Mouse (Mus musculus): ENCODE results near the gene Bhlha15. TPM values are rescaled to one million over a fixed set of nuclear protein-coding genes. Genes with fewer than 3 reads are reported as not detected.

Bhlha15 gene
- polyA plus RNA-seq (2014; fragmentation: Nextera tagmentation; extraction: Ambion mirVana): 0.28 TPM in 1 of 2 replicates, not detected in the other

DNA sequence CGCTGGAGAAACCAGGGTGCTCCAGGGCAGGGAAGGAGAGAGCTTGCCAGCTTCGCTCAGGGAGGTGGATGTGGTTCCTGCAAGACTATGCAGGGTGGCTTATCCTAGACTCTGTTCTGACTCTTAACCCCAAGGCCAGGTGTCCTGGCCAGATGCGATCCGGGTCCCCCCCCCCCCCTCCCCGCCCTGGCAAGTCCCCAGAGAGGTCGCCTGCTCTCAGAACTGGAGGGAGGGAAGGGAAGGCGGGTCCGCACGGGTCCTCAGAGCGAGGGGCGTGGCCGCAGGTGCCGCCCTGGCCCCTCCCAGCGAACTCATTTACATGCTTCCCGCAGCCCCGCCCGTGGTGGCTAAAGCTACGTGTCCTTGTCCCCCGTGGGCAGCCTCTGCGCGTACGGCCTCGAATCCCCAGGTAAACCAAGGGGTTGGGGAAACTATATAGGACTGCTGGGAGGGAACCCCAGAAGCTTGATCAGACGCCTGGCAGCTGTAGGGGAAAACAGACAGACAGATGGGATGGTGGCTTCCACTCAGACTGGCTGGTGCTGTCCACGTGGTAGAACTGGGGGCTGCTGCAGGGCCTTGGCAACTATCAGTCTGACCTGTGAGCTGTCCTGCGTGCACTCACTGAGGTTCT is at the start of gene Bhlha15:
Gene Bhlha15, plus strand, starts transcription at position 337 of the 634 bp plus-strand sequence.
- Histone ChIP-seq H3K27me3 (ENCODE audit: control insufficient read depth, insufficient read depth, low read length) (no peaks in the 10 kb centered on the region), H3K9ac (ENCODE audit: low read depth, low read length) (no peak within 1 kb of the TSS), H3K4me1 (ENCODE audit: control insufficient read depth, insufficient read depth, low read length) (peaks cover 6% of the 10 kb centered on the region; the same call in 1 of the 2 replicates), H3K4me2 (replicated peaks; ENCODE audit: low read depth, low read length) (peak within 1 kb of the TSS; percentile 59), H3K27ac (ENCODE audit: low read depth, low read length) (no peak within 1 kb of the TSS), H3K36me3 (ENCODE audit: control insufficient read depth, insufficient read depth, low read length) (peaks cover 2% of the 10 kb centered on the region; the same call in 1 of the 2 replicates), H3K4me3 (ENCODE audit: low read length) (peak within 1 kb of the TSS; percentile 27), H3K9me3 (ENCODE audit: control insufficient read depth, low read length) (no peaks in the 10 kb centered on the region)
- WGBS: 2% methylated on average over 23 of the region's 26 CpGs
- ATAC-seq (ENCODE audit: low FRiP score, low TSS enrichment): peak; percentile 69

DNA sequence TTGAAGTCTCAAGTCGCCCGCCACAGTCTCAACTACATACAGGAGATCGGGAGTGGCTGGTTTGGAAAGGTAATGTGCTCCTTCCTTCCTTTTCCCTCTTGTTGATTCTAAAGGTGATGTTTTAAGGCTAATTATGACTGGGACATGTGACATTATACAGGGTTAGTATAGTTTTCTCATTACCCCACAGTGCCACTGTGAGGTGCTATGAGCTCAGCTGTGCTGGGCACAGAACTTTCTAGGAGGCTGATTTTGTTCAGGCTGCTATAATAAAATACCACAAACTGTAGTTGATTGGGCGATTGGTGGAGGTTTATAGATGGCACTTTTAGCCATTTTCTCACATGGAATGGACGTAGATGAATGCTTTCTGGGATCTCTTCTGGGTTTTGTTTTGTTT is 46.6 kb upstream of the Bhlha15 start:
- Histone ChIP-seq H3K4me1 (ENCODE audit: control insufficient read depth, insufficient read depth, low read length) (no peaks in the 10 kb centered on the region), H3K9ac (ENCODE audit: low read depth, low read length) (no peak overlapping the region), H3K27ac (ENCODE audit: low read depth, low read length) (no peak overlapping the region), H3K9me3 (ENCODE audit: control insufficient read depth, low read length) (no peaks in the 10 kb centered on the region), H3K4me3 (ENCODE audit: low read length) (no peak overlapping the region), H3K27me3 (ENCODE audit: control insufficient read depth, insufficient read depth, low read length) (no peaks in the 10 kb centered on the region), H3K36me3 (ENCODE audit: control insufficient read depth, insufficient read depth, low read length) (peaks cover 19% of the 10 kb centered on the region), H3K4me2 (replicated peaks; ENCODE audit: low read depth, low read length) (no peak overlapping the region)
- no peak for ATAC-seq (ENCODE audit: low FRiP score, low TSS enrichment)
- WGBS: 95% methylated on average over 5 of the region's 5 CpGs

DNA sequence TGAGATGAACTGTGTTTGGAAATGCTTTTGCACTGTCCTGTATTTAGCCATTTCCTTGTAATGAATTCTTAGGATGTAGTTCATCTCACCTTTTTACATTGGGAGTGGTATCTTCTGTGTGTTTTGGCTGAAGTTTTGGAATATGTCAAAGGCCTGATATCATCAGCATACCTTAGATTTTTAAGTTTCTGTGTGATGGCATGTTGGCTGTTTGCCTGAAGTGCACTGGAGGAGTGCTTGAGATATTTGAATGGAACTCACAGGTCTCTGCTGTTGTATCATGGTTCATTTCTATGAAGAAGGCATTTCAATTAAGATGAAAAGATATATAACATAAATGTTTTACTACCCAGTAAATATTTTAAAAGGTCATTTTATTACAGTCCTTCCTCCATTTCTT is 43.2 kb upstream of the Bhlha15 start:
- H3K4me1 ChIP-seq (ENCODE audit: control insufficient read depth, insufficient read depth, low read length): no peaks in the 10 kb centered on the region
- no peaks in the 10 kb centered on the region for H3K9me3 ChIP-seq (ENCODE audit: control insufficient read depth, low read length)
- H3K27ac ChIP-seq (ENCODE audit: low read depth, low read length): no peak overlapping the region
- H3K4me2 ChIP-seq (replicated peaks; ENCODE audit: low read depth, low read length): no peak overlapping the region
- H3K27me3 ChIP-seq (ENCODE audit: control insufficient read depth, insufficient read depth, low read length): no peaks in the 10 kb centered on the region
- no peak overlapping the region for H3K9ac ChIP-seq (ENCODE audit: low read depth, low read length)
- H3K4me3 ChIP-seq (ENCODE audit: low read length): no peak overlapping the region
- no peak for ATAC-seq (ENCODE audit: low FRiP score, low TSS enrichment)
- H3K36me3 ChIP-seq (ENCODE audit: control insufficient read depth, insufficient read depth, low read length): peaks cover 45% of the 10 kb centered on the region

DNA sequence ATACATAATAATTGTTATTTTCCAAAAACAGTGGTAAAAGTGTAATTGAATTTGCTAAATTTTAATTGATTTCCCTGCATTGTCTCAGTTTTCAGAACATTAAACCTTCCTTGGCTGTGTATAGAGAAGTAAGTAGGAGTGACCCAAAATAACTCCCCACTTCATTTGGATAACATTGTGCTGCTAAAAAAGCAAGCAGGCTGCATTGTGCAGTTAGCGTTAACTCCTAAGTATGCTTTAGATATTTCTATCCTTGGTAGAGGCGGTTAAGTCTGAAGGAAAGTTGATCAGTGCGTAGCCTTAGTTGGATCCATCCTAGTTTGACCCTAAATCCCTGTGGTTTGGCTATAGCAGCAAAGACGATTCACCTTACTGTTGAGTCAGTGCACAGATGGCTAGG is 40.6 kb upstream of the Bhlha15 start:
- Histone ChIP-seq H3K9me3 (ENCODE audit: control insufficient read depth, low read length) (no peaks in the 10 kb centered on the region), H3K4me3 (ENCODE audit: low read length) (no peak overlapping the region), H3K27ac (ENCODE audit: low read depth, low read length) (no peak overlapping the region), H3K4me1 (ENCODE audit: control insufficient read depth, insufficient read depth, low read length) (no peaks in the 10 kb centered on the region), H3K9ac (ENCODE audit: low read depth, low read length) (no peak overlapping the region), H3K27me3 (ENCODE audit: control insufficient read depth, insufficient read depth, low read length) (no peaks in the 10 kb centered on the region), H3K4me2 (replicated peaks; ENCODE audit: low read depth, low read length) (no peak overlapping the region), H3K36me3 (ENCODE audit: control insufficient read depth, insufficient read depth, low read length) (peaks cover 46% of the 10 kb centered on the region)
- WGBS: 94% methylated on average over 4 of the region's 4 CpGs
- no peak for ATAC-seq (ENCODE audit: low FRiP score, low TSS enrichment)

DNA sequence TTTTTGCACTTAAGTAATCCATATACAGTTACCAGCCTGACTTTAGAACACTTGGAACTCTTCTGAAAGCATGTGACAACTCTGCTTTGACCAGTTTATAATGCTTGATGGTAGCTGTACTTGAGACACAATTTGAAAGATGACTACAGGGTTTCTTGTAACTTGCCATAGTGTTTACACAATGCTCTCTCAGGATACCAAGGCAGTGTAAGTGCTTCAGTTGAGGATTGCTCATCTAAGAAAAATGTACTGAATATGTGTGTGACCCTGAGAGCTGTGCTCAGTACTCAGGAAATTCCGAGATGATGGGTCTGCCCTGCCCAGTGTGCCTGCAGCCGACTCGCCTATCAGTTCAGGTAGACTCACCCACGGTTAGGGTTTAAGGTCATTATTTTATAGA is 38.8 kb upstream of the Bhlha15 start:
- no peaks in the 10 kb centered on the region for H3K9me3 ChIP-seq (ENCODE audit: control insufficient read depth, low read length)
- no peaks in the 10 kb centered on the region for H3K4me1 ChIP-seq (ENCODE audit: control insufficient read depth, insufficient read depth, low read length)
- H3K27me3 ChIP-seq (ENCODE audit: control insufficient read depth, insufficient read depth, low read length): no peaks in the 10 kb centered on the region
- H3K27ac ChIP-seq (ENCODE audit: low read depth, low read length): no peak overlapping the region
- H3K4me3 ChIP-seq (ENCODE audit: low read length): no peak overlapping the region
- no peak overlapping the region for H3K4me2 ChIP-seq (replicated peaks; ENCODE audit: low read depth, low read length)
- no peak for ATAC-seq (ENCODE audit: low FRiP score, low TSS enrichment)
- WGBS: 83% methylated on average over 4 of the region's 4 CpGs
- no peak overlapping the region for H3K9ac ChIP-seq (ENCODE audit: low read depth, low read length)
- H3K36me3 ChIP-seq (ENCODE audit: control insufficient read depth, insufficient read depth, low read length): peaks cover 46% of the 10 kb centered on the region

DNA sequence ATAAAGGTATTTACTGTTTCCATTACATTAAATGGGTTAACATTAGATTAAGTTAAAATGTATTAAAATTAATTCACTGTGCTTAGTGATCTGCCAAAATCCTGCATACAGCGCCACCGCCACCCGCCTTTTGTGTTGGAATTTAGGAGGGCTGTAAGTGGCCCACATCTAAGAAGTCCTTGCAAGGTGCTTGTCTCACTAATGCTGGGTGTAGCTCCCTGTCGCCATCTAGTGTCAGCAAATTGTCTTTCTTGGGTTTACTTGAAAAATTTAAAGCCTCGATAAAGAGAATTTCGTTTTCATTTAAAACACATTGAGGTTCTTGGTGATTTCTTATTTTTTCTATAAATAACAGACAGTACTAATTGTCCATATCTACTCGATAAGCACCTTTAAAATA is 35.6 kb upstream of the Bhlha15 start:
- Histone ChIP-seq H3K4me1 (ENCODE audit: control insufficient read depth, insufficient read depth, low read length) (no peaks in the 10 kb centered on the region), H3K36me3 (ENCODE audit: control insufficient read depth, insufficient read depth, low read length) (peaks cover 42% of the 10 kb centered on the region), H3K9me3 (ENCODE audit: control insufficient read depth, low read length) (no peaks in the 10 kb centered on the region), H3K9ac (ENCODE audit: low read depth, low read length) (no peak overlapping the region), H3K27me3 (ENCODE audit: control insufficient read depth, insufficient read depth, low read length) (no peaks in the 10 kb centered on the region), H3K4me2 (replicated peaks; ENCODE audit: low read depth, low read length) (no peak overlapping the region), H3K27ac (ENCODE audit: low read depth, low read length) (no peak overlapping the region), H3K4me3 (ENCODE audit: low read length) (no peak overlapping the region)
- WGBS: 34% methylated on average over 7 of the region's 7 CpGs
- ATAC-seq (ENCODE audit: low FRiP score, low TSS enrichment): 0 out of 2 replicates have a peak, but pooled peaks have one; percentile 56

DNA sequence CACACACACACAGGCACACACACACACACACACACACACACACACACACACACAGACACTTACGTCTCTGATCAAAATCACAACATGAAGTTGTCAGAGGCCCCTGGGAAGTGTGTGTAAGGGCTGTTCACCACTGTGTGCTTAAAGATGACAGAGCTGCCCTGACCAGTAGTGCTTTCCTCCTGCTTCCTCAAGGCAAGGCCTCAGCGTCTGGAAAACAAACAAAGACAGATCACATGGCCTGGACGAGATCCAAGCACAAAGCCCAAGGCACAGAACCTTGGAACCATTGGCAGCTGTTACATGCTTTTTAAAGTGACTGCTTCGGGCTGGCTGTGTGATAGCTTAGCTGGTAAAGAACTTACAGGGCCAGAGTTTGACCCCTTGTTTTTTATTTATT is 31.5 kb upstream of the Bhlha15 start:
- Histone ChIP-seq H3K27me3 (ENCODE audit: control insufficient read depth, insufficient read depth, low read length) (no peaks in the 10 kb centered on the region), H3K9me3 (ENCODE audit: control insufficient read depth, low read length) (no peaks in the 10 kb centered on the region), H3K36me3 (ENCODE audit: control insufficient read depth, insufficient read depth, low read length) (peaks cover 20% of the 10 kb centered on the region), H3K4me2 (replicated peaks; ENCODE audit: low read depth, low read length) (no peak overlapping the region), H3K4me3 (ENCODE audit: low read length) (no peak overlapping the region), H3K27ac (ENCODE audit: low read depth, low read length) (no peak overlapping the region), H3K4me1 (ENCODE audit: control insufficient read depth, insufficient read depth, low read length) (no peaks in the 10 kb centered on the region), H3K9ac (ENCODE audit: low read depth, low read length) (no peak overlapping the region)
- ATAC-seq (ENCODE audit: low FRiP score, low TSS enrichment): no peak
- WGBS: 35% methylated on average over 4 of the region's 4 CpGs

DNA sequence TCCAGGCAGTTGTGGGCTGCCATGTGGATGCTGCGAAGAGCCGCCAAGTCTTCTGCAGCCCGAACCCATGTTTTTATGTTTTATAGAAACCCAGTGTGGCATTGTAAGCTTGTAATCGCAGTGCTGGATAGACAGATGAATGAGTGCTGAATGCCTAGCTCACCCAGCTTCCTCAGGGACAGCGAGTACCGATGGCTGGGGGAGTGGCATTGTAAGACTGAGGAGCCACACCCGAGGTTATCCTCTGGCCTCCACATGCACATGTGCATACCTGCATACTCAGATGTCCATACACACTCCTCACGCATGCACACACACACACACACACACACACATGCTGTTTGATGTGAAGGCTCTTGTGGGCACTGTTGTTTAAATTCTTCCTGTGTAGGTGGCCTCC is 30.9 kb upstream of the Bhlha15 start:
- Histone ChIP-seq H3K36me3 (ENCODE audit: control insufficient read depth, insufficient read depth, low read length) (peaks cover 25% of the 10 kb centered on the region), H3K4me3 (ENCODE audit: low read length) (no peak overlapping the region), H3K4me2 (replicated peaks; ENCODE audit: low read depth, low read length) (no peak overlapping the region), H3K27me3 (ENCODE audit: control insufficient read depth, insufficient read depth, low read length) (no peaks in the 10 kb centered on the region), H3K27ac (ENCODE audit: low read depth, low read length) (no peak overlapping the region), H3K4me1 (ENCODE audit: control insufficient read depth, insufficient read depth, low read length) (no peaks in the 10 kb centered on the region), H3K9ac (ENCODE audit: low read depth, low read length) (no peak overlapping the region), H3K9me3 (ENCODE audit: control insufficient read depth, low read length) (no peaks in the 10 kb centered on the region)
- no peak for ATAC-seq (ENCODE audit: low FRiP score, low TSS enrichment)
- 93% methylated on average over 8 of the region's 8 CpGs for WGBS

DNA sequence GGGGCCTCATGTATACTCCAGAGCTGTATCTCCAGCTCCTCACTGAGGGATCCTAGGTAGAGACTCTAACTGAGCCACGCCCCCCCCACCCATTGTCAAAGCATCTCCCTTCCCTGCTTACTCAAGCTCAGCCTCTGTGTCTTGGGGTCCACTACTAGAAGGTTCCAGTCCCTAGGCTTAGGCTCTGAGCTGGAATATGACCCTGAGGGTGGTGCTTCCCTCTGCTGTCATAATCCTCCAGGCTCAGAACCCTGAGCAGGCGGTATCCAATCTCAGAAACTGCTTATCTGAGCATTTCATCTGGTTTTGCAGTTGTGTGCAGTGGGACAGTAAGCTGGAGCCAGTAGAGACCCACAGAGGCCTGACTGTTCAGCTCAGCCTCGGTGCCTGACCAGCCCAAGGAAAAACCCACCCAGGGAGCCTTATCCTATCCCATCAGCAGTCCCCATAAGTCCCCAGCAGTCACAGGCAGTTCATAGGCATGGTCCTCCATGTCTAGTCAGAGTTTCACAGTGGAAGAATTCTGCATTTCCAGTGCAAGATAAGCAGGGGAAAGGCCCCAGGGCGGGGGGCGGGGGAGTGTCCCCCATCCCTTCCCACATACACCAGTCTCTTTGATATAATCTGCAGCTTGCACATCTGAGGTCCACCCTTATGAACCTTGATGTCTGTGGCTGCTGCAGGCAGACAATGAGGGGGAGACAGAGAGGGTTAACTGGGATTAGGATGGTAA is 27.8 kb upstream of the Bhlha15 start:
- H3K9me3 ChIP-seq (ENCODE audit: control insufficient read depth, low read length): no peaks in the 10 kb centered on the region
- WGBS: 78% methylated on average over 5 of the region's 5 CpGs
- H3K9ac ChIP-seq (ENCODE audit: low read depth, low read length): no peak overlapping the region
- no peak overlapping the region for H3K4me3 ChIP-seq (ENCODE audit: low read length)
- no peaks in the 10 kb centered on the region for H3K27me3 ChIP-seq (ENCODE audit: control insufficient read depth, insufficient read depth, low read length)
- H3K27ac ChIP-seq (ENCODE audit: low read depth, low read length): peak overlapping the region; percentile 47
- peaks cover 37% of the 10 kb centered on the region for H3K36me3 ChIP-seq (ENCODE audit: control insufficient read depth, insufficient read depth, low read length)
- no peak overlapping the region for H3K4me2 ChIP-seq (replicated peaks; ENCODE audit: low read depth, low read length)
- H3K4me1 ChIP-seq (ENCODE audit: control insufficient read depth, insufficient read depth, low read length): no peaks in the 10 kb centered on the region
- 0 out of 2 replicates have a peak, but pooled peaks have one; percentile 24 for ATAC-seq (ENCODE audit: low FRiP score, low TSS enrichment)
